Mouse (Mus musculus): Measurements from ENCODE around the gene Pigk. TPM values are rescaled to one million over a fixed set of nuclear protein-coding genes. Genes with fewer than 3 reads are reported as not detected.

Pigk gene
- polyA plus RNA-seq, 1 experiment from 2014 or later, result 41.5 TPM

- no peak overlapping the region for H3K4me3 ChIP-seq
- no peak overlapping the region for H3K27ac ChIP-seq (replicated peaks)
- H3K27me3 ChIP-seq, result no peaks in the 10 kb centered on the region
- H3K4me2 ChIP-seq (replicated peaks), result no peak overlapping the region
- no peaks in the 10 kb centered on the region for H3K4me1 ChIP-seq
- no peaks in the 10 kb centered on the region for H3K36me3 ChIP-seq
- ATAC-seq (ENCODE audit: low FRiP score, low read depth), result no peak
- 82% methylated on average over 3 of the region's 3 CpGs for WGBS
- H3K9ac ChIP-seq (replicated peaks), result no peak overlapping the region
- no peaks in the 10 kb centered on the region for H3K9me3 ChIP-seq
Measured at GRCm38 (mm10) chr3:152820406-152820805, 106.5 kb downstream of the Pigk start.

- no peaks in the 10 kb centered on the region for H3K4me1 ChIP-seq
- ATAC-seq (ENCODE audit: low FRiP score, low read depth), result no peak
- WGBS, result 64% methylated on average over 14 of the region's 14 CpGs
- H3K9me3 ChIP-seq, result no peaks in the 10 kb centered on the region
- H3K4me2 ChIP-seq (replicated peaks), result no peak overlapping the region
- no peak overlapping the region for H3K4me3 ChIP-seq
- H3K27me3 ChIP-seq, result no peaks in the 10 kb centered on the region
- H3K36me3 ChIP-seq, result no peaks in the 10 kb centered on the region
- H3K27ac ChIP-seq (replicated peaks), result no peak overlapping the region
- no peak overlapping the region for H3K9ac ChIP-seq (replicated peaks)
Measured at GRCm38 (mm10) chr3:152821202-152821601, 107.3 kb downstream of the Pigk start.

GRCm38 (mm10) chr3:152831377-152831776 is 117.5 kb downstream of the Pigk start:
- Histone ChIP-seq H3K4me1 (no peaks in the 10 kb centered on the region), H3K27me3 (no peaks in the 10 kb centered on the region), H3K36me3 (no peaks in the 10 kb centered on the region), H3K9ac (replicated peaks) (no peak overlapping the region), H3K4me3 (no peak overlapping the region), H3K9me3 (0 out of 2 replicates have a peak, but pooled peaks cover 3% of the 10 kb centered on the region), H3K27ac (replicated peaks) (no peak overlapping the region), H3K4me2 (replicated peaks) (no peak overlapping the region)
- ATAC-seq (ENCODE audit: low FRiP score, low read depth), result no peak
- 74% methylated on average over 3 of the region's 3 CpGs for WGBS

- 95% methylated on average over 9 of the region's 9 CpGs for WGBS
- H3K4me3 ChIP-seq, result no peak overlapping the region
- ATAC-seq (ENCODE audit: low FRiP score, low read depth), result no peak
- H3K27me3 ChIP-seq, result no peaks in the 10 kb centered on the region
- no peak overlapping the region for H3K4me2 ChIP-seq (replicated peaks)
- no peak overlapping the region for H3K27ac ChIP-seq (replicated peaks)
- no peaks in the 10 kb centered on the region for H3K4me1 ChIP-seq
- 0 out of 2 replicates have a peak, but pooled peaks cover 3% of the 10 kb centered on the region for H3K9me3 ChIP-seq
- no peaks in the 10 kb centered on the region for H3K36me3 ChIP-seq
- no peak overlapping the region for H3K9ac ChIP-seq (replicated peaks)
Measured at GRCm38 (mm10) chr3:152831974-152832373, 118.1 kb downstream of the Pigk start.

- Histone ChIP-seq H3K36me3 (no peaks in the 10 kb centered on the region), H3K27me3 (no peaks in the 10 kb centered on the region), H3K27ac (replicated peaks) (no peak overlapping the region), H3K4me3 (no peak overlapping the region), H3K4me1 (no peaks in the 10 kb centered on the region), H3K9ac (replicated peaks) (no peak overlapping the region), H3K9me3 (0 out of 2 replicates have a peak, but pooled peaks cover 3% of the 10 kb centered on the region), H3K4me2 (replicated peaks) (no peak overlapping the region)
- WGBS, result 96% methylated on average over 4 of the region's 4 CpGs
- ATAC-seq (ENCODE audit: low FRiP score, low read depth), result no peak
Measured at GRCm38 (mm10) chr3:152832436-152832835, 118.5 kb downstream of the Pigk start.

GRCm38 (mm10) chr3:152837407-152837806 is 123.5 kb downstream of the Pigk start:
- ATAC-seq (ENCODE audit: low FRiP score, low read depth), result no peak
- no peak overlapping the region for H3K27ac ChIP-seq (replicated peaks)

GRCm38 (mm10) chr3:152837938-152838337 is 124.0 kb downstream of the Pigk start:
- no peak overlapping the region for H3K4me2 ChIP-seq (replicated peaks)
- 0 out of 2 replicates have a peak, but pooled peaks cover 2% of the 10 kb centered on the region for H3K4me1 ChIP-seq
- no peak for ATAC-seq (ENCODE audit: low FRiP score, low read depth)
- H3K27ac ChIP-seq (replicated peaks), result no peak overlapping the region
- H3K4me3 ChIP-seq, result no peak overlapping the region
- H3K9ac ChIP-seq (replicated peaks), result no peak overlapping the region
- 0 out of 2 replicates have a peak, but pooled peaks cover 3% of the 10 kb centered on the region for H3K9me3 ChIP-seq
- WGBS, result 75% methylated on average over 1 of the region's 1 CpGs
- no peaks in the 10 kb centered on the region for H3K27me3 ChIP-seq
- no peaks in the 10 kb centered on the region for H3K36me3 ChIP-seq

More at GRCm38 (mm10) chr3:152837407-152837806, 123.5 kb downstream of the Pigk start:
- Histone ChIP-seq H3K36me3 (no peaks in the 10 kb centered on the region), H3K4me2 (replicated peaks) (no peak overlapping the region), H3K4me1 (0 out of 2 replicates have a peak, but pooled peaks cover 2% of the 10 kb centered on the region), H3K9ac (replicated peaks) (no peak overlapping the region), H3K27me3 (no peaks in the 10 kb centered on the region), H3K9me3 (0 out of 2 replicates have a peak, but pooled peaks cover 3% of the 10 kb centered on the region), H3K4me3 (no peak overlapping the region)
- 76% methylated on average over 2 of the region's 2 CpGs for WGBS

GRCm38 (mm10) chr3:152841264-152841663 is 127.4 kb downstream of the Pigk start:
- Histone ChIP-seq H3K9me3 (no peaks in the 10 kb centered on the region), H3K4me3 (no peak overlapping the region), H3K27ac (replicated peaks) (no peak overlapping the region), H3K4me1 (0 out of 2 replicates have a peak, but pooled peaks cover 2% of the 10 kb centered on the region), H3K27me3 (no peaks in the 10 kb centered on the region), H3K9ac (replicated peaks) (no peak overlapping the region), H3K36me3 (no peaks in the 10 kb centered on the region), H3K4me2 (replicated peaks) (no peak overlapping the region)
- WGBS, result 82% methylated on average over 6 of the region's 6 CpGs
- ATAC-seq (ENCODE audit: low FRiP score, low read depth), result no peak

GRCm38 (mm10) chr3:152842648-152843047 is 128.7 kb downstream of the Pigk start:
- no peak overlapping the region for H3K27ac ChIP-seq (replicated peaks)
- ATAC-seq (ENCODE audit: low FRiP score, low read depth), result no peak
- no peaks in the 10 kb centered on the region for H3K27me3 ChIP-seq
- no peak overlapping the region for H3K9ac ChIP-seq (replicated peaks)
- H3K4me1 ChIP-seq, result 0 out of 2 replicates have a peak, but pooled peaks cover 2% of the 10 kb centered on the region
- H3K4me2 ChIP-seq (replicated peaks), result no peak overlapping the region
- no peaks in the 10 kb centered on the region for H3K36me3 ChIP-seq
- H3K9me3 ChIP-seq, result no peaks in the 10 kb centered on the region
- no peak overlapping the region for H3K4me3 ChIP-seq
- WGBS, result 67% methylated on average over 3 of the region's 3 CpGs

GRCm38 (mm10) chr3:152843925-152844324 is 130.0 kb downstream of the Pigk start:
- H3K27ac ChIP-seq (replicated peaks), result no peak overlapping the region
- H3K36me3 ChIP-seq, result no peaks in the 10 kb centered on the region
- no peaks in the 10 kb centered on the region for H3K9me3 ChIP-seq
- no peaks in the 10 kb centered on the region for H3K27me3 ChIP-seq
- ATAC-seq (ENCODE audit: low FRiP score, low read depth), result no peak
- H3K4me3 ChIP-seq, result no peak overlapping the region
- 0 out of 2 replicates have a peak, but pooled peaks cover 2% of the 10 kb centered on the region for H3K4me1 ChIP-seq
- H3K4me2 ChIP-seq (replicated peaks), result no peak overlapping the region
- no peak overlapping the region for H3K9ac ChIP-seq (replicated peaks)

- no peaks in the 10 kb centered on the region for H3K27me3 ChIP-seq
- no peak overlapping the region for H3K27ac ChIP-seq (replicated peaks)
- H3K4me1 ChIP-seq, result peaks cover 3% of the 10 kb centered on the region; the same call in 1 of the 2 replicates
- no peak overlapping the region for H3K4me3 ChIP-seq
- no peaks in the 10 kb centered on the region for H3K36me3 ChIP-seq
- WGBS, result 62% methylated on average over 12 of the region's 12 CpGs
- no peak overlapping the region for H3K9ac ChIP-seq (replicated peaks)
- no peak overlapping the region for H3K4me2 ChIP-seq (replicated peaks)
- ATAC-seq (ENCODE audit: low FRiP score, low read depth), result no peak
- peaks cover 4% of the 10 kb centered on the region; the same call in 1 of the 2 replicates for H3K9me3 ChIP-seq
Measured at GRCm38 (mm10) chr3:152855006-152855614, 141.2 kb downstream of the Pigk start.

GRCm38 (mm10) chr3:152856095-152856494 is 142.2 kb downstream of the Pigk start:
- H3K4me3 ChIP-seq, result no peak overlapping the region
- no peaks in the 10 kb centered on the region for H3K27me3 ChIP-seq
- peaks cover 3% of the 10 kb centered on the region; the same call in 1 of the 2 replicates for H3K4me1 ChIP-seq
- H3K4me2 ChIP-seq (replicated peaks), result no peak overlapping the region
- H3K9me3 ChIP-seq, result peaks cover 4% of the 10 kb centered on the region; the same call in 1 of the 2 replicates
- peak; percentile 36; the same call in 1 of the 2 replicates for ATAC-seq (ENCODE audit: low FRiP score, low read depth)
- no peaks in the 10 kb centered on the region for H3K36me3 ChIP-seq
- no peak overlapping the region for H3K9ac ChIP-seq (replicated peaks)
- H3K27ac ChIP-seq (replicated peaks), result no peak overlapping the region
- 63% methylated on average over 10 of the region's 10 CpGs for WGBS
